Mouse (Mus musculus): ENCODE measurements around the gene Smim22.

Gene Smim22

DNA sequence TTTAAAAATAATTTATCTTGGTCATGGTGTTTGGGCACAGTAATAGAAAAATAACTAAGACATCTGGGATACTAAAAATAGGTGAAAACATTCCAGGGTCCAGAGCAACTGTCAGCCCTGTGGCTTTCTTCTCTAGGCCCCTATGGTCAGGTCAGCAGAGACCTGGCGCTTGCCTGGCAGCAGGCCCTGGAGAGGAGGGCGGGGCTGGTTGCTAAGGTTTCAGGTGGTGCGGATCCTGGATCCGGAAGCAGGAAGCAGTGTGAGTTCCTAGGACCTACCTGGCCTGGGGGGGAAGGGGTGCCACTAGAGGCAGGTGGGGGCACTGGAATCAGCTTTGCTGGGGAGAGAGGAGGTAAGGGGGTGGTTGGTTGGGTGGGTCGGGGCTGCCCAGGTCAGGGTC lies at the start of gene Smim22:
Smim22 (plus strand) TSS at position 222 of the 400 bp plus-strand sequence.
- no peak for DNase-seq (ENCODE audit: low read depth)

DNA sequence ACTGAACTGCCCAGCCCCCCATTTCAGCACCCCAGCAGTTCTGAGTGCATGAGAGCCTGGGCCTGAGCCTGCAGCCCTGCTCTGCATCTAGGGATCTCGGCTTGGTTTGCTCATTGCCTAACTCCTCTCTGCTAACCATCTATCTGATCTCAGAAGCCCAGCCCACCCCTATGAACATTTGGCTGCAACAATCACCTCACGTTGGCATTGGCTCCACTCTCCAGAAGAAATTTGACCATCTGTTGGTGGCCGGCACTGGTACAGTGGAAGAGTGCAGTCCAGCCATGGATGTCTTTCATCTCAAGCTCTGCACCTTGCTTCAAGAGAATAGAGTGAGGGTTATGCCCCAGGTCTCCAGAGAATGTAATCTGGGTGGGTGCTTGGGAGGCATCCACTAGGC lies 49.6 kb upstream of the Smim22 start:
- no peak for DNase-seq (ENCODE audit: low read depth)

DNA sequence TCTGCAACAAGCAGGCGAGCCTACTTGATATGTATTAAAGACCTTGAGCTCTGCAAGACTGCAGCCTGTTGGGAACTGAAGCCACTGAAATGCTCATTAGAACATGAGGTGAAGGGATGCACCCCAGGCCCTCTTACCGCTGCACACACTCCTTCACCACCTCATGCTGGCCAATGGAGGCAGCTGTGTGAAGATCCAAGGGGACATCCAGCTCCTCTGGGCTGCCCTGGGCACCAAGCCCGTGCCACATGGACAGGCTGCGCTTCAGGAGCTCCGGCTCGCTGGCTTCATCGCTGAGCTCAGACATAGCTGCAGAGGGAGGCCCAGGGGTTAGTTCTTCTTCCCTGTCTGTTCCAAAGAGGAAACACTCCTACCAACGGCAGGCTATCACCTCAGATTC lies 46.8 kb upstream of the Smim22 start:
- no peak for DNase-seq (ENCODE audit: low read depth)

DNA sequence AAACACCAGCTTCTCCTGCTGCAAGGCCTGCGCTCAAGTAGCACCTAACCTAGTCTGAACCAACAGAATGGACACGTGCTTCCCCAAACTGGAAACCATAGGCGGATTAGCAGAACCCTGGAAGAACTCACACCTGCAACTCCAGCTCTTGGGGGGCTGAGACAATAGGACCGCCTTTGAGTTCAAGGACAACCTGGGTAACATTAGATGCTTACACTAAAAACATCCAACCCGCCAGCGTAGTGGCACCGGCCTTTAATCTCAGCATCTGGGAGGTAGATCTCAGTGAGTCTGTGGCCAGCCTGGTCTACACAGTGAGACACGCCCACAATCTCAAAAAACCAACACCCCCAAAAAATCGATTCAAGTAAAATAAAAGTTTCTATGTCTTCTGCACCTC lies 43.7 kb upstream of the Smim22 start:
- DNase-seq (ENCODE audit: low read depth) = peak; percentile 11

DNA sequence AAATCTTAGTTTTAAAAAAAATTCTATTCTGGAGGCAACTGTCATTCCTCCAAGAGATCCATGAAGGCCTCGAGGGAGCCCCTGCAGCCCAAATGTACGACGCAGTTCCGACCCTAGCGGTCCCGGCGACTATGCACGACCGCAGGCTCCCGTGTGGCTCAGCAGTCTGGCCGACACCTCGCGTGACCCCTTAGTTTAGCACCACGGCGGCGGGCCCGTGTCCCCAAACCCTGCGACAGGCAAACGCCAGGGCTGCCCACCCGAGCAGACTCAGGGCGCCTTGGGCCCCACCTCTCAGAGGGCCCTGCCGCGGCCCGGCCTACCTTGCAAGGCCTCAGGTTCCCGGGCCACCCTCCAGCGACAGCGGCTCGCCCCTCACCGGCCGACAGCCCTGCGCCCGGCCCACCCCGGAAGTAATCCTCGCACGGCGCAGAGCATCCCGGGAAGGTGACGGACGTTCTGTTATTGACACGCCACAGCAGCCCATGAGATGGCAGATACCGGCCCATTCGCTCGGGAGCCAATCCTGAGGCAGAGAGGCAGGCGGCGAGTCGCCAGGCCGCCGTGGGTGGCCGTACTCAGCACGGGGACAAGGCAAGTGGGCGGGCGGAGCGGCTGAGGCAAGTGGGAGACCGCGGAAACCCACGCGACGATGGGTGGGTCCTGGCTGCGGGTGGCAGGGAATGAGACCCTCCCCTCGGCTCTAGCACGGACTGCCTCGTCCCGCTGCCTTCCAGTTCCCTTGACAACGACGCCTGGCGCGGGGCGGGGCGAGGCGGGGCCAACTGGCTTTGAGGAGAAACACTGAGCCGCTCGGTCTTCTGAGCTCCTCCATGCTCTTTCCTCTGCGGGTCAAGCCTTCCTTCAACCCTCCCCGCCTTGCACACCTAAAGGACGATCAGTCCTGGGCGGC lies 43.0 kb upstream of the Smim22 start, which contains the start of gene Anks3:
Anks3 (minus strand) TSS at position 409 of the 913 bp plus-strand sequence.
- DNase-seq (ENCODE audit: low read depth) = peak; percentile 98

DNA sequence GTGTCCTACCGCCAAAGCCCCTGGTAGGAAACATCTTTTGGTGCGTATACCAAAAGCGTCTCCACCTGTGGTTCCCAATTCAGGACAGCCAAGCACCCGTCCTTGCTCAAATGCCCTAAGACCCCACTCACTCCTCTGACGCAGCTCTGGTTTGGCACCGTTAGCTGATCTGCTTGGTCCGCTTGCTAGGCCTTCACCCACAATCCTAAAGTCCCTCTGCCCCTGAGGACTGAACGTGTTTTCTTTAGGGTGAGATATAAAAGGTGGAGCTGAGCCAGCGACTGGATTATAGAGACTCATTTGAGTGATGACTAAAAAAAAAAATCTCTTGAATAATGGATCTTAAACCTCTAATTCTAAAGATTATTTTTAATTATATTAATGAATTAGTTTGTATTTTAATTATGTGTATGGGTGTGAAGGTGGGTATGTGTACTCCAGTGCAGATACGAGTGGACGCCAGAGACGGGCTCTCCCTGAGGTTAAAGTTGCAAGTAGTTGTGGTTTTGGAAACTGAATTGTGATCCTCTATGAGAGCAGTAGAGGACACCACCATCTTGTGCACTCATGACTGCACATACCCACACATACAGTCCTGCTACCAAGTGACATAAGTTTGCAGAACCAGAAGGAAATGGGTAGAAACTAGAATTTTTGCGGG lies 42.2 kb upstream of the Smim22 start:
- peak; percentile 50 for DNase-seq (ENCODE audit: low read depth)

DNA sequence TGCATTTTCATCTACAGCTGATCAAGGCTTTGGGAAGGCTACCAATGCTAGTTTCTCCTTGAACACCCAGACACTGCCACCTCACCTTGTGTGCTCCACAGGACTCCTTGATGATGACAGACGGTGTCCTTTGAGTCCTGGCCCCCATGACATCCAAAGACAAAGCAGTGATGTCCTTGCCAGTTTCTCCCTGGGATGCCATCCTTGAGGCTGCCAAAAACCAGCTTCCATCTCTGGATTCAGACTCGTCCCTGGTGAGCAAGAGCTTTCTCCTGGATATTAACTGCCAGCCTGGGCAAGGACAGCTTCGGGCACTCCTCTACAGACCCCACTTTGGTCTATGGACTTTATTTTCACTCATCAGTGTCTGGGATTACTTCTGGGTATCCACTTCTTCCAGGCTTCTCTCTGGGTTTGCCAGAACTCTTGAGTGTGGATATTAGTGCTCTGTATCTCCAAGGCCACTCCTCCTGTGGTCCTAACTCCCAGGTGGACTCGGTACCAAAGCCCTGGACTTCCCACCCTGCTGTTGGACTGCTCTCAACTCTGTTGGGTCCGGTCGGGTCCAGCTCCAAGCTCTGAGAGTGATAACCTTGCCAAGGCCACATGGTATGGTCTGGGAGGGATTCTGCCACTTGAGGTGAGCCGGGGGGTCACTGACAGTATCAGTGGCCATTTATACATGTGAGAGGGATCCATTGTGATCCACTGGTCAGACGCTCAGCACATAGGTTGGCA lies 41.5 kb upstream of the Smim22 start:
- no peak for DNase-seq (ENCODE audit: low read depth)

DNA sequence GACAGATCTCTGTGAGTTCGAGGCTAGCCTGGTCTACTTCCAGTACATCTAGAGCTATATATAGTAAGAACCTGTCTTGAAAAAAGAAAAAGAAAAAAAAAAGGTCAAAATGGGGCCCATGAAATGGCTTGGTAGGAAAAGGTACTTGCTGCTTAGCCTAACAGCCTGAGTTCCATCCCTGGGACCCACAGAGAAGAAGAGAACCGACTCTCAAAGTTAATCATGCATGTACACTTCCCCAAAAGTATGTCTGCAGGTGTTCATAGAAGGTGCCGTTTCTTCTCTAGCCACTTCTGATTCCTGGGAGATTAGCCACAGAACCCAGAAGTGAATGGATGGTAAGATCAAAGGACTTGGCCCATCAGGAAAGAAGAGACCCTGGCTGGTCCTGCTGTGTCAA lies 38.7 kb upstream of the Smim22 start:
- no peak for DNase-seq (ENCODE audit: low read depth)

DNA sequence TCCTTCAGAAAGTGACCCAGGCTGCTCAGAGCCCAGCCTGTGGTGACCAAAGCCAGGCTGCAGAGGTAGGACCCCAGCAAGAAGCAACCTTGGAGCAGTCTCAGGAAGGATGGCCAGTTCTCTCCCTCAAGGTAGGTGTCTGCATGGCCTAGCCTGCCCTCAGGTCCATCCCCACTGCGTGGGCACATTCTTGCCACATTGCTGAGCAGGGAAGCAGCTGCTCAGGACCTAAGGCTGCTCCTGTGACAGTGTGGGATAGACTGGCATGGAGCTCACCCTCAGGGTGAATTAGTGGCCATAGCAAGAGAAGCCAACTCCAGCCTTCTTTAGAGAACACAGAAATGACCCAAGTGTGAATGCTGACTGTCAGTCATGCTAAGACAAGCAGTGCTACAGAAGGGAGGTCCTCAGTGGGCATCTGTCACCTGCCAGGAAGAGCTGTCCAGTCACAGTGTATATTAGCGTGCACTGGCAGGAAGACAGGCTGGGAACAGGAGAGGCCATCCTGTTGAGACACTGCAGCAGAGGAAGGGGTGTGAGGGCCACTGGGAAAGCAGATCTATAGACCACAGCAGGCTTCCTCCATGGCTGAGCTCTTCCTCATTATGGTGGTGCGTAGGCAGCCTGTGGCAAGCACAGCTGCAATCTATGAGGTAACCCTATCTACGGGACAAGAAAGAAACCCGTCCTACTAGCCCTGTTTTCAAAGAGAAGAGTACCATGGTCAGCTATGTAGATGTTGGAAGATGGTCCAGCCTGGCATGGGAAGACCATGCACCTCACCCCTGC lies 37.8 kb upstream of the Smim22 start:
- no peak for DNase-seq (ENCODE audit: low read depth)

DNA sequence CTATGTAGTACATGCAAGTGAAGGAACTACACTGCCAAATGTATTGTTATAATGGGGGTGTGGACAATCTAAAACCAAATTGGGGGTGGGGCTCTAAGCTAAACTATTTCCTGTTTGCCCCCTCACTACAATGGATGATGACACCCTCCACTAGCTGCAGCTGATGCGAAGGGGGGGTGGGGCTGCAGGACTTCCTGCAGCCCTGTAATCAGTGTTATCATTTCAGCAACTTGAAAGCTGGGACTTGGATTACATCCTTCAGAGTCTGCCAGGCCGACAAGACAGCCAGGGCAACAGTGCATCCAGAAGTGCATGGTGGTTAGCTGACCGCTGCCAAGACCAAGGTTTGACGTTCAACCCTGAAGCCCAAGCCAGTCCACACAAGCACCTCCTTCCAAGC lies 35.5 kb upstream of the Smim22 start:
- no peak for DNase-seq (ENCODE audit: low read depth)

DNA sequence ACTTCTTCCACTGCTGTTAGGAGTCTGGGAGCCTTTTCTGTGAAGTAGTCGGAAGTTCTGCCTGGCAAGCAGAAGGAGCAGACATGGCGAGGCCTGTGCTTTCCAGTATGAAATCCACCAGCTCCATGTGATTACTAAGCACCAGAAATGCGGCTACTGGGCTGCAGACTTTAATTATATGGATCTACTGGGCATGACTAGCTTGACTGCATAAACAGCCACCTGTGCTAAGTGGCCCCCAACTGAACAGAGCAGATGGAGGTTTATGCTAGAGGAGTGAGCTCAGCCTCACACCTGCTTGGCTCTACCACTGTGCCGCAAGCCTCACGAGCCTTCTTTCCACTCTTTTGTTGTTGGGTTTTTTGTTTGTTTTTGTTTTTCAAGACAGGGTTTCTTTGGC lies 32.6 kb upstream of the Smim22 start:
- no peak for DNase-seq (ENCODE audit: low read depth)

DNA sequence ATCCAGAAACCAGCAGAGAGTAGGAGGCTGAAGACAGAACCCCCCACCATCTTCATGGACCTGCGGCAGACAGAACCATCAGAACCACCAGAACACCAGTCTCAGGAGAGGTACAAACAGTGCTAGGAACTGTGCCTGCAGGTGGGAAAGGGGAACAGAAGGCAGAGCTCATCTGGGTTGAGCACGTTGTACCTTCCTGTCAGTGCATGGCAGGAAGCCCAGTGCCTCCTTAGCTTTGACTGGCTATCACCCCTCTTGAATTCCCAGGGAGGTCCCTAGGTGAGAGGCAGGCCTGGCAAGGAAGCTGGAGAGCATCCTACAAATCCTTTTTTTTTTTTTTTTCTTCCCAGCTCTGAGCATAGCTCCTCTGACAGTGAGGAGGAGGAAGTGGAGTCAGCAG lies 30.9 kb upstream of the Smim22 start:
- DNase-seq (ENCODE audit: low read depth) = no peak

DNA sequence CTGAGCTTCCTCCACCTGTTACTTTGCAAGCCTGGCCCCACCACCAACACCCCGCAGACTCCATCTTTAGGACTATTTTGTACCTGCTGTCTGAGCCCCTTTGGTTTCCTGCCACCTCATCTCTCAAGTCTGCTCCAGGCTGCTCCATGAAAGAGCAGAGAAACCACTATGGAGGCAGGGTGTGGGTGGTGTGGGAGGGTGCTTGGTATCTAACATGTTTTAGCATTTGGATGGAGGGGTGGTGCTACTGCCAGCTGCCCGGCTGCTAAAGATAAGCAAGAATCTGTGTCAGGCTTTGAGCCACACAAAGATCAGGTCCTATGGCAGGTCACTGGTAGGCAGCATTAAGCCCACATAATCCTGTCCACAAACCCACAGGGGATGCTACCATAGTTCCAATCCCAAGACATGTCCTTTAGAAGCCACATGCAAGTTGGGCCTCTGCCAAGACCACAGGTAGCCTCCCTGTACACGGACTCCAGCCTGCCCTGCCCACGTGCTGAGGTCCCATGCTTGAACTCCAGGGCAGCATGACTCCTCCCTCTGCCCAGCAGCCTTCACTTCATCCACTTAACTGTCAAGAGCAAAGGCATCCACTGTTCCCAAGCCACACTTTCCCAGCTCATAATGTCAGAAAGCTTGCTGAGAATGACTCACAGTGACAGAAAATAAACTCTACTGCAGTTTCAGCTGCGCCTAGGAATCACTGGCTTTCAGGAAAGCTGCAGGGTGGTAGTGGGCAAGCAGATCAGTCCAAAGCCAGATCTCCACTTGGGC lies 28.6 kb upstream of the Smim22 start:
- peak; percentile 31 for DNase-seq (ENCODE audit: low read depth)

DNA sequence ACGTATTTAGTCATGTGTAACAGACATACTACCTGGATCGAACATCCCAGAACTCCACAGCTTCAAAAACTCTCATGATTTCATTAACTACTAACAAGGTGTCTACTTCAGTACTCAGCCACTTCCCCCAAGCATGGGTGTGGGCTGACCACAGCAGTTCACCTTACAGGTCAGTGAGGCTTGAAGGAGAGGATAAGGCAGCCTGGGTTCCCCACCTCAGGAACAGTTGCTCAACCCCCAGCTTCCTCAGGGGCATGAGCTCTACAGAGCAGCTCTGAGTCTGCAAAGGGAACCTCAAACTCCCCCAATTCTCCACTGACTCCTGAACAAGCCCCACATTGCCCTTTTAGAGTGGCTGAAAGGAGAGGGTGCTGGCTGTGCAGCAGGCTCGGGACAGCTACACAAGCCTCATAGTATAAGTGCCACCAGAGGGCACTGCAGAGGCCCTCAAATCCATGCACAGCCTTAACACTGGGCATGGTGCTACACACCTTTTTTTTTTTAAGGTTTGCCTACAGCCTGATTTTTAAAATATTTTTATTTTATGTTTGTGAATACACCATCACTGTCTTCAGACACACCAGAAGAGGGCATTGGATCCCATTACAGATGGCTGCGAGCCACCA lies 27.2 kb upstream of the Smim22 start:
- peak; percentile 80 for DNase-seq (ENCODE audit: low read depth)

DNA sequence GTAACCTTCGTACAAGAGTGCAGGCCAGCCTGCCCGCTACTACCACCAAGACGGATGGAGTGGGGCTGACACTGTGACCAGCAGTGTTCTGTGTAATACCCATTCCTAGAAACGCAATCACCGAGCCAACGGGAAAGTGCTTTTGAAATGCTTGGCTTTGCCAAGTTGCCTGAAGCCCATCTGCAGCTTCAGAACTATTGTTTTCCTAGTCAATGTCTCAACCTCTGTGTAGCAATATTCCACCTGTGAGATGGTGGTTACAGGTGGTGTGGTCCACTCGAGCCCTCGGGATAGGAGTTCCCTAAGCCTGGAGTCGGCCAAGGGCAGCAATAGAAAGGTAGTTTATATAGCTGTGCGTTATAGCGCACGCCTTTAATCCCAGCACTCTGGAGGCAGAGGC lies 22.4 kb upstream of the Smim22 start:
- DNase-seq (ENCODE audit: low read depth) = no peak

DNA sequence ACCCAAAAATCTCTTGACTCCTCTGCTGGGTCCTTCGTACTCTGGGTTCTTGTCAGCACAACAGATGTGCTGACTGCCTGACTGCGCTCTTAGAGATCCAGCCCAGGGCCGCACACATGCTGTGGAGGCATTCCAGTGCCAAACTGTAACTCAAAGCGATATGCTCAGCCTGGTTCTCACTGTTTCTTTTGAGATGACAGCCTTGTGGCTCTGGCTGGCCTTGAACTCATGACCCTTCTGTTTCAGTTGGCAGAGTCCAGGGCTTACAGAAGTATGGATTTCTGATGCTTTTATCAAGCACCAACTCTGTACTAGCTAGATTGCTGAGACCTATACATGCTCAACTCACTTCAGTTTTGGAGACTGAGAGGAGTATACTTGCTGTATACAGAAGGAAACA lies 13.8 kb upstream of the Smim22 start:
- peak; percentile 17 for DNase-seq (ENCODE audit: low read depth)

DNA sequence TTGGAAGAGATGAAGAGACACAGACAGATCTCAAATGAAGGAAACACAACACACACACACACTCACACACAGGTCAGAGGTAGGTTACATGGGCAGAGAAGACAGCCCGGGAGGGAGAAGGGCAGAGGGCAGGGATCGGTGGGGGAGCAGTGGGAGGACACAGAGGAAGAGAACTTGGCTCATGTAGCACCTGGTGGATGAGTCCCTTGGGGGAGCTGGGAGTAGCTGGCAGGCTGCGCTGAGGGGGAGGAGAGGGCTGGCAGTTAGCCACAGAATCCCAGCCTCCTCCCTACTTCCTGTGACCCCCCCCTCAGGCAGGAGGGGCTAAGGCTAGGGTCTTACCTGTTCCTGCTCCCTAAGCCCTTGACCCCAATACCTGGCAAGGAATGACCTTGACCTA lies 9.5 kb upstream of the Smim22 start, which contains the start of gene Sept12:
Sept12 (minus strand) TSS at position 300 of the 400 bp plus-strand sequence.
- DNase-seq (ENCODE audit: low read depth) = peak; percentile 22

DNA sequence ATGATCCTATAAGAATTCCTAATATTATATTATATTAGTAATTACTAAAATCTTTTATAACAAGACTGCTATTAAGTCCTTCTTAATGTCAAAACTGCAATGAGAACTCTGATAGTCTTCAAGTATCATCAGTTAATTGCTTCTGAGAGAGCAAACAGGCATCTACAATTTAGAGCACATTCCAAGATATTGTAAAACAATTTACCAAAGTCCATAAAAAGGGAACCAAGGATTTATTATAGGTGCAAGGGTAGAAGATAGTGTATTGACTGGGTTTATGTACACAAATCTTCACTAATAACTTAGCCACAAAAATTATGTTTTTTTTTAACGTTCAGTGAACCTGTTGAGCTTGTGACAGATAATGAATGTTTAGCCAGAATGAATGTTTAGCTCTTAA lies 8.1 kb upstream of the Smim22 start:
- no peak for DNase-seq (ENCODE audit: low read depth)

DNA sequence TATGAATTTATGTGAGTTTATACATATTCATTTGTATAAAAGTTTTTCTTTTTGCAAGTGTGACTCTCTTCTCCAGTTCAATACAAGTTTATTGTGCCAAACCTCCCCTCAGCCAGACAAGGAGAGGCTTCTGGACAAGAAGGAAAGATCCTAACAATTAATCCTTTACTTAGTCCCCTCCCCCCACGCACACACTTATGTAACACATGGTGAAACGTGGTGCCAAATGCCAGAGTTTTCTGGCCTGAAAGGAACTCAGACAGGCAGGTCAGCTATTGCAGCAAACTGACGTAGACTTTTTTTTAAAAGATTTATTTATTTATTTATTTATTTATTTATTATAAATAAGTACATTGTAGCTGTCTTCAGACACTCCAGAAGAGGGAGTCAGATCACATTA lies 6.5 kb upstream of the Smim22 start:
- no peak for DNase-seq (ENCODE audit: low read depth)

DNA sequence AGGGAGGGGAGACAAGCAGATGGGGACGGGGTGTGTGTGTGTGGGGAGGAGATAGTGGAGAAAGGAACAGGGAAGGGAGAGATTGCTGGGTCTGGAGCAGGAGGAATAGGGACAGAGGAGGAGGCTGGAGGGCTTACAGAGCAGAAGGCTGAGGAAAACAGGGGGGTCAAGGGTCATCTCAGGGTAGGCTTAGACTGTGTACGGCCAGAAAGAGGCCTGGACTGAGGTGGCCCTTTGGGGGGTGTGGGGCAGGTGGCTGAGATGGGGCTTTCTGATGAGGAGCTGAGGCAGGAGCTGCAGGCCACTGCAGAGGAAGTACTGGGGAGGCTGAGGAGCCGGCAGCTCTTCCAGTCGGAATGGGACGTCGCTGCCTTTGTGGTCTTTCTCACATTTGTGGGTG lies 404 bp downstream of the Smim22 start:
- DNase-seq (ENCODE audit: low read depth) = no peak

DNA sequence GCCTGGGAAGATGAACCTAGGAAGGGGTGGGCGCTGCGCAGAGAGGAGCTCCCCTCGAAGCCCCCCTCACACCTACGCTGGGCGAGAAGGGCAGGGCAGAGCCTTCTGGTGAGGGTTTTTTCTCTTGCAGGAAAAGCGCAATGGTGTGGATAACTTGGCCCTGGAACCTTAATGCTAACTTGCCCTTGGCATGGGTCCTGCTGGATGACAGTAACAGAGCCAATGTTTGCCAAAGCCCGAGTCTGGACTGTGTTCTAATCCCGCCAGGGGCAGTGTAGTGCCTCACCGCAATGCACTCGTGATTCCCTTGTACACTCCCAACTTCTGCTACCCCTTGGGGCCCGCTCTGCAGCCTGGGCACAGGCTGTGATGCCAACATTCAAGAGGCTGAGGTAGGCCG lies 988 bp downstream of the Smim22 start:
- DNase-seq (ENCODE audit: low read depth) = peak; percentile 27

Data from NIH3T3 (cell line).